Mouse (Mus musculus) heart, adult 18-20 months (tissue): ENCODE results near the gene Rbp7. TPM values are rescaled to one million over a fixed set of nuclear protein-coding genes. Genes with fewer than 3 reads are reported as not detected.
"Not testable (repeated sequence)": the region's sequence is repeated elsewhere in the genome, so short reads cannot be mapped to it uniquely, and the experiment has no call there.

Experiments
- DNase-seq, 2 experiments: peaks; one replicate each; pipeline ENCODE4 v3.0.0; 2021 to 2022; ENCODE audit warnings: mixed read lengths in 1 of 2
- total RNA-seq, 2 experiments: library from RNA; stranded (reverse); gene quantifications; 2 replicates each; pipeline ENCODE4 v1.2.3; 2021

The Rbp7 gene
- total RNA-seq, 2 experiments from 2014 or later = 63.9 to 85.7 TPM

DNA sequence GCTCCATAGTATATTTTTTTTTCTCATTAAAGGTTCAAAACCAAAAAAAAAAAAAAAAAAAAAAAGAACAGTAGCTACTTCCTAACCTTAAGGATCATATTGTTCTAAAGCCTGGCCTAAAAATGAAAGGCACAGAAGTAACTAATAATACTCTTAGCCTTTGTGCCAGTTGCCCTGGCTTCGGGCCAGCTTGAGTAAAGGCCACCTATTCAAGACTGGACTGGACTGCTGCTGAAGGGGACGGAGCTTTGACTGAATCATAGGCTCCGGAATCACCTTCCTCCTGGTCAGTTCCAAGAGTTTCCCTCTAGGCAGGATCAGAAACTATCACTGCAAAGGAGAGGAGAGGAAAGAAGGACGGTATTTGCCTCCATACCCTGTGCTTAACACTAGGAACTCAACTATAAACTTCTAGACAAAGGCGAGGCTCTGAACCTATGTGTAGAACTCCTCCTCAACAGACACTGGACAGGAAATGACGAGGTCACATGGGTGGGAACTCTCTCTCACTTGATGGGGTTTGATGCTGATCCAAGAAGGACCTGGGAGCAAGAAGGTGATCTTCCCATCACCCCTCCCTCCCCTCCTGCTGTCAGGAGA is 3.2 kb upstream of the Rbp7 start:
- peak; percentile 79 to 85 for DNase-seq

DNA sequence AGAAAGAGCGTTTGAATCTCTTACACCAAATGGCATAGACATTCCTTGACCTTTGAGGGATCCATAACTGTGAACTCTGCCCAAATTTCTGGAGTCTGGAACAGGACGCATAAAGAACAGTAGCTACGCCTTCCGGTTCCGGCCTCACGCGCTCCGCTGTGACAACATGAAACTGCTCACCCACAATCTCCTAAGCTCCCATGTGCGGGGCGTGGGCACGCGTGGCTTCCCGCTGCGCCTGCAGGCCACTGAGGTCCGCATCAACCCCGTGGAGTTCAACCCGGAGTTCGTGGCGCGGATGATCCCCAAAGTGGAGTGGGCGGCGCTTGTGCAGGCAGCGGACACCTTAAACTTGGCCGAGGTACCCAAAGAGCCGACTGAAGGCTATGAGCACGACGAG is 2.4 kb upstream of the Rbp7 start:
- DNase-seq = not testable (repeated sequence)

DNA sequence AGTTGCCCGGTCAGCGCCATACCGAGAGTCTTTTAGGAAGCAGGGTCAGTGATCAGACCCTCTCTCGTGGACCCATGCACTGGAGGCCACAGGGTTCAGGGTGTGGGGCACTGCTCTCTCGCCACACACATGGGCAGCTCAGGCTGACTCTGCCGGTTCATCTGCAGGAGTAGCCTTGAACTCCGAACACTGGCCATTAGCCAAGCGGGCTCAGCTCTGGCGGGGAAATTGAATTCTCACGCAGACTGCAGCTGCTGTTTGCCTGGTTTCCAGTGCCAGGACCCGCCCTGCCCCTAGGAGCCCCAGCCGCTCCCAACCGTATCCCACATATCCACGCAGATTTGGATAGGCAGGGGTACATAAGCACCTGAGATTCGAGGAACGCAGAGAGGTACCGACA is 515 bp downstream of the Rbp7 start:
- DNase-seq = peak in 1 of 2 experiments; percentile 27

DNA sequence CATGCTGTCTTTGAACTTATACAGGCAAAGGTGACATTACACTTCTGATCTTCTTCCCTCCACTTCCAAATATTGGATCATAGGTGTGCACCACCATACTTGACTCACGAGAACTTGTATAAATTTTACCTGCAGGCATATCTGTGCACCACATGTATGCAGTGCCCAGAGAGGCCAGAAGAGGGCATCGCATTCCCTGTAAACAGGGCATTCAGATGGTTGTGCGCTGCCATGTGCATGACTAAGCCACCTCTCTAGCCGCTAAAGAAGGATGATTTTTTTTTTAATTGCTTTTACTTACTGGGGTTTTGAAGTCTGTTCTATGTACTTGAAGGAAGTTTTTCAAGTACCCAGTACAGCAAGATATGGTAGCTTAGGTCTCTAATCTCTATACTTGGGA is 1.1 kb downstream of the Rbp7 start:
- DNase-seq = peak; percentile 32 to 57

- no peak for DNase-seq
Observed at GRCm38 (mm10) chr4:149450636-149451035, 4.1 kb downstream of the Rbp7 start.

DNA sequence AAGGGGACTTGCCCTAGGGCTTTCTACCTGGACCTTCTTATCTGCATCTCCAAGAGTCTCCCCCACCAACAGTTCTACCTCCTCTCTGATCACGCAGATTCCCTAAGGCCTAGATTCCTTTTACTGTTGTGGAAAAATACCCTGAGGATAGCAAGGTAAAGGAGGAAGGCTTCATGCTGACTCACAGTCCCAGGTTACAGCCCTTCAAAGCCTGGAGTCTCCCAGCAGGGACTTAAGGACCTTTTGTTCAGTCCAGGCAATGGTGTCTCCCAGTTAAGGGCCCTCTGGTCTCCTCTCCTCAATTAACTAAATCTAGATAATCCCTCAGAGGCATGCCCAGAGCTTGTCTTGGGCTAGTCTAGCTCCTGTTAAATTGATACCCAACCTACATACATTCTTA is 8.5 kb downstream of the Rbp7 start:
- no peak for DNase-seq

- DNase-seq = peak; percentile 46 to 57
Observed at GRCm38 (mm10) chr4:149445868-149446267, 8.9 kb downstream of the Rbp7 start.

- DNase-seq = peak; percentile 89 to 95
Observed at GRCm38 (mm10) chr4:149444964-149445701, 9.6 kb downstream of the Rbp7 start.

- no peak for DNase-seq
Observed at GRCm38 (mm10) chr4:149444465-149444864, 10.3 kb downstream of the Rbp7 start.

- peak; percentile 58 to 67 for DNase-seq
Observed at GRCm38 (mm10) chr4:149442436-149442835, 12.3 kb downstream of the Rbp7 start.

- DNase-seq = no peak
Observed at GRCm38 (mm10) chr4:149440576-149440975, 14.2 kb downstream of the Rbp7 start.

DNA sequence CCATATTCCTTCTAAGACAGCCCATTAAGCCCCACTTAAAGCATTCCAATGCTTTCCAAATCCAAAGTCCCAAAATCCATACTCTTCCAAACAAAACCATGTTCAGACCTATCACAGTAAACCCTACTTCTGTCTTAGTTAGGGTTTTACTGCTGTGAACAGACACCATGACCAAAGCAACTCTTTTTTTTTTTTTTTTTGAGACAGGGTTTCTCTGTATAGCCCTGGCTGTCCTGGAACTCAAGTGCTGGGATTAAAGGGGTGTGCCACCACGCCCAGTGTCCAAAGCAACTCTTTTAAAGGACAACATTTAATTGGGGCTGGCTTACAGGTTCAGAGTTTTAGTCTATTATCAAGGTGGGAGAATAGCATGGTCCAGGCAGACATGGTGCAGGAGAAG is 22.9 kb downstream of the Rbp7 start:
- not testable (repeated sequence) for DNase-seq

DNA sequence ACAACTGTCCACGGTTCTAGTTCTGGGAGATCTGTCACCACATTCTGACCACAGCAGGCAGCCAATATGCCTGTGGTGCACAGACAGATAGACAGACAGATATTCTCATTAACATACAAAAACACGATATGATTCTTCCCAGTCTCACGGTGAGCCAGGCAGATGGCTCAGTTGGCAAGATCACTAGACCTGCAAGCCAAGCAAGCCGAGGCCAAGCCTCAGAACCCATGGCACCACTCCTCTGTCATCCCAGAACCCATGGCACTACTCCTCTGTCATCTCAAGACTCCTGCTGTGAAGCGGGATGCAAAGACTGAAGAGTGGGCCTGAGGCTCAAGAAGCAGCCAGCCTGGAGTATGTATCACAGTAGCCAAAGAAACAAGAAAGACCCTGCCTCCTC is 25.2 kb downstream of the Rbp7 start:
- no peak for DNase-seq

GRCm38 (mm10) chr4:149426325-149427199 is 28.2 kb downstream of the Rbp7 start, which contains the start of gene Ube4b:
Gene Ube4b, minus strand, starts transcription at chr4:149426749.
- peak; percentile 95 to 96 for DNase-seq

- peak in 1 of 2 experiments; percentile 64 for DNase-seq
Observed at GRCm38 (mm10) chr4:149425801-149426292, 28.9 kb downstream of the Rbp7 start.

- peak in 1 of 2 experiments; percentile 38 for DNase-seq
Observed at GRCm38 (mm10) chr4:149424755-149425154, 30.0 kb downstream of the Rbp7 start.

DNA sequence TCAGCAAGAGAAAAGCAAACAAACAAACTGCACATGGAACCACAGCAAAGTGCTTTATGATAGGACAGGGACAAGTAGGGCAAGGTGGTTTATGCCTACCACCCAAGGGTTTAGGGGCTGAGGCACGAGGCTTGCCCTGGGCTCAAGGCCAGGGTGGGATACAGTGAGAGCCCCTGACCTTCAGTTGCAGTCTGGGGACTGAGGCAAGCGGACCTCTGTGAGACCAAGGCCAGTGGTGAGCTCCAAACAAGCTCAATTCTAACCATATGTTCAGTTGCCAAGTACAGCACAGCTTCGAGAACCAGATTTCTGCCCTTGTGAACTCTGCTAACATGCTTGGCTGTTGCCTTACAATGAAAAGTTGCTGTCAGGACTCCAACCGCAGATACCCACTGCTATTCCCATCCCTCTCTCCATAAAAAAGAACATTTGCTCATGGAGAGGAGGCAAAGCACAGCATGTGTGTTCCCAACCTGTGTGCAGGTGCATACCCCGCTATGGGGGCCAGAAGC is 36.9 kb downstream of the Rbp7 start:
- DNase-seq = no peak

DNA sequence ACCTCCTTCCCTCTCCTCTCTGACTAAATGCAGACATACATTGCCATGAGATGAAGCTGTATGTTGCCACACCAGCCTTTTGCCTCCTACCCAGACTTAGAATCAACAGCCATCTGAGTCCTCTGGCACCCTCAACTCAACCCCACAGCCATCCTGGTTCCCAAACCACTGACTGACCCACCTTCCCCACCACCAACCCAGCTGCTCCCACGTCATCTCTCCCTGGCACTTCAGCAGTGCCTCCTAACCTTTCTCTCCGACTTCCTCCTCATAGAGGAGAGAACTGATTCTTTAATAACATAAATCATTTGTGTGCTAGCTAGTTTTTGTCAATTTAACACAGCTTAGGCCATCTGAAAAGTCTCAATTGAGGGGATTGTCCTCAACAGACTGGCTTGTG is 37.8 kb downstream of the Rbp7 start:
- no peak for DNase-seq

GRCm38 (mm10) chr4:149416417-149416816 is 38.4 kb downstream of the Rbp7 start:
- DNase-seq = no peak

DNA sequence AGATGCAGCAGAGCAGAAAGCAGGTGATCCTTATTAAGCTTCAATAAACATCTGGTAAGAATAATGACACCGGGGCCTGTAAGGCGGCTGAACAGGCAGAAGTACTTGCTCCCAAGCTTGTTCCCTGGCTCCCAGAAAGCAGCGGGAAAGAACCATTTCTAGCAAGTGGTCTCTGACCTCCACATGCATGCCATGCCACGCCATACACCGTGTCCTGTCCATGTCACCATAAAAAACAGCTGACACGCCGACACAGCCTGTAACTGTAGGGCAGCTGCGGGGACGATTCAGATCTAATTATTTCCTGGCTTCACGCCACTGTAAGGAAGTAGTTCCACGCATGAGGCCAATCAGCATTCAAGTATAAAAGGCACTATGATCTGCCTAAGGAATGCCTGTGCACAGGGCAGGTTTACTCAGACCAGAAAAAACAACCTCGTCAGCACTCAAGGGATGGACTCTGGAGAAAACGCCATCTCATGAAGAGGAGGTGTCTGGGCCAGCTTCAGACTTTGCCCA is 39.1 kb downstream of the Rbp7 start:
- DNase-seq = no peak

GRCm38 (mm10) chr4:149414259-149414658 is 40.5 kb downstream of the Rbp7 start:
- no peak for DNase-seq

GRCm38 (mm10) chr4:149409759-149410158 is 45.0 kb downstream of the Rbp7 start:
- DNase-seq = no peak
